Mouse (Mus musculus) mature B cell (primary cell): Measurements from ENCODE around the gene Pik3r5.

ENCODE experiments used
- in situ Hi-C: fragments of 300-500 bp; cut with MboI; formaldehyde crosslinking; loops from 2 replicates; pipeline ENCODE4 v1.14.3; 2019

The Pik3r5 gene

DNA sequence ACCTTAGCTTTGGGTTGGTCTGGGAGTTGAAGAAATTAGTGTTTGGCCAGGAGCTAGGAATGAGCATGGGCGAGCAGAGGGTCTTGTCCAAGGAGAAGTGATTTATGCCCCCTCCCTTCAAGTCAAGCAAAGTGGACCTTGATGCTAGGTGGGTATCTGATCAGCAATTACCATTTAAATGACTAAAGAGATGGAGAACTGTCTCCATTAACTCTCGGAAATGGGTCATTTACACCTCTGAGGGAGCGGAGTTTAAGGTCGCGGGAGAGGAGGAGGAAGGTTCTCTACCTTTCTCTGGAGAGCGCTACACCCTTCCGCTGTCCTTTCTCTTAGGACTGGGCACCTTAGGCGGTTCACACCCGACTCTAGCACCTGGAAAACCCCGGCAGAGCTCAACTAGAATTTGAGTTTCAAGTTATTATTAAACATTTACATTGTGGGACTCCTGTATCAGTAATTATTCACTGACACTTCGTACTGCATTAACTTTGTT, 31.1 kb upstream of the Pik3r5 start, which contains the start of gene Ntn1:
Gene Ntn1 (minus strand): TSS at position 97 of the 493 bp plus-strand sequence.
- in situ Hi-C loops: loop anchor here (25.0 kb wide), 1 partner anchor 388 kb away; no protein-coding TSS in a partner anchor

DNA sequence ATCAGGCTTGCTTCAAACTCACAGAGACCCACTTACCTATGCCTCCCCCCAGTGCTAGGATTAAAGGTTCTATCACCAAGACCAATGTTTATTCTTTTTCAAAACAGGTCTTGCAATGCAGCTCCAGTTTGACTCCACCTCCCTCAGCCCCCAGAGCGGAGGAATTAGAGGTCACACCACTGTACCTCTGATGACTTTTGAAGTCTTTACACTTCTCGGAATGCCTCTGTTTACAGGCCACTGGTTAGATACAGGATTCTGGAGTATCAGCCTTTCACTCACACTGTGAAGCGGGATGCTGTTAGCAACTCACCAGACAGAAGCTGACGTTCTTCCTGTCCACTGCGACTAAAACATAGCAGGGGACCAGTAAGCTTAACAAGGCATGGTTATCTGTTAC, 30.5 kb upstream of the Pik3r5 start:
- in situ Hi-C loops: loop anchor here (25.0 kb wide), 1 partner anchor 389 kb away; no protein-coding TSS in a partner anchor

DNA sequence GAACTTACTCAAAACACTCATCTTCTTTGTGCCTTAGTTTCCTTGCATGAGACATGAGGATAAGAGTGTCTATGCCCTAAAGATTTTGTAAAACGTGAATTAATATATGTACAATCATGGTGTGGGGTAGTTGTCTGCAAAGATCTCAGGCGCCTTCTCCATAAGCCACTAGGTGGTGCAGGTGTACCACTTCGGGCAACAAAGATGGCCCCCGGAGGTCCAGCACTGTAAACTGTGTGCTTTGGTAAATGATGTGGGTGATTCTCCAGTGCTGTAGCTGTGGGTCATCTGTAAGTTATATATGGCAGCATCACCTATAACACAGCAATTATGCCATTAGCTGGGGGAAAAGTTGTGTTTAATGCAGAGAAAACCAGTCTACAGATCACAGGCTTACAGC, 27.7 kb upstream of the Pik3r5 start:
- in situ Hi-C loops: loop anchor here (25.0 kb wide), 1 partner anchor 392 kb away; no protein-coding TSS in a partner anchor

DNA sequence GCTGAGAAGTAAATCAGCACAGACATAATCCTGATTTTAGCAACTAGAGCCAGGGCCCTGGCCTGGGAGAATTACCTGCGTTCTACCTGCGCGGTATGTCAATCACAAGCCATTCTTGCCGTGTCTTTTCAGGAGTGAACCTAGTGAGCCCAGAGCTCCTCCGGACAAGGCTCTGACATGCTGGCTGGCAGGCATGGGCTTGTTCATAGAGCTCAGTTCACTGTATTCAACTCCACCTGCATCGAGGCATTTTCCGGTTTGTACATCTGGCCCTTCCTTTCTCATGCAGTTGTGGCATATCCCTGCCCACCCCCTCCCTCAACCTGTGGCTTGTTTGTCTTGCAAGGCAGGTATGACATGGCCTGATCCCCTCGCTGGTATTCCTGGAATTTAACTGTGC, 26.3 kb upstream of the Pik3r5 start:
- in situ Hi-C loops: loop anchor here (25.0 kb wide), 1 partner anchor 393 kb away; no protein-coding TSS in a partner anchor

DNA sequence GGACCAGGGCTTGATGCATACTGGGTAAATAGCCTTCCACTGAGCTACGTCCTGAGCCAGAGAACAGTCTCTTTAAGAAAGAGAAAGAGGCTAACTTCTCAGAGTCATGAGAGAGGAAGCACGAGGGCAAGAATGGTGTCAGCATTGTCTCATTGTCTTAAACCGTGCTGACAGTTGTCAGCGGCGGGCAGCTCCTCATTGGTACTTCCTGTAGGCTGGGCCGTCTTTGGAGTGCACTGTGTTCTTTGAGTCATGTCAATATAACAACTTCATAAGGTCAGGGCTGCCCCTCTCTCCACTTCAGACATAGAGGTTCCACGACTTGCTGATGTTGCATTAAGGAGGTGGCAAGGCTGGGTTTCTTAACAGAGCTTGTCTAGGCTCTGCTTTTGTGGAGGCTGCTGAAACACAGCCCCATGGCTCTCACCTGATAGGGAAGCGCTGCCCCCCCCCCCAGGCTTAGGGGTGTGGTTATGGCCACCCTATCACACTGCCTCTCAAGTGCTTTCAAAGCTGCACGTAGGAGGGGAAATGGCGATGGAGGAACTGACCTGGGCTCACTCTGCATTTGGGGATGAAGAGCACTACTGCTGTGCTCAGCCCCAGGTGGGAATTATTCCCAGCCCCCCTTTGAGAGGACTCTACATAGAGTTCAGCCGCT, 24.5 kb upstream of the Pik3r5 start:
- in situ Hi-C loops: loop anchor here (25.0 kb wide), 1 partner anchor 395 kb away; no protein-coding TSS in a partner anchor

DNA sequence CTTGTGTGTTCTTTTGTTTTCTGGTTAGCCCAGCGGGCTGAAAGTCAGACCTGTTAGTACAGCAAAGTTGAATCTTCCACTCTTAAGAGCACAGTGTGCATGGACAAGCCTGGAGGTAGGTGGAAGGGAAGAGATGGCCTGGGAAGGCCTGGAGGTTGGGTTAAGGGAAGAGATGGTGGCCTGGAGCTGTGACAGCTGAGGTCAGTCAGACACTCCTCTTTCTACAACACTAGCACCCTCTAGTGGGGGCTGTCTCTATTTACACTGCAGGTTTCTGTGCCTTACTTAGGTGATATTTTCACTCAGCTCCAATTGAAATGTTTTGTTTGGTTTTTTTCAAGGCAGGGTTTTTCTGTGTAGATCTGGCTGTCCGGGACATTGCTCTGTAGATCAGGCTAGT, 23.8 kb upstream of the Pik3r5 start:
- in situ Hi-C loops: loop anchor here (25.0 kb wide), 1 partner anchor 396 kb away; no protein-coding TSS in a partner anchor

DNA sequence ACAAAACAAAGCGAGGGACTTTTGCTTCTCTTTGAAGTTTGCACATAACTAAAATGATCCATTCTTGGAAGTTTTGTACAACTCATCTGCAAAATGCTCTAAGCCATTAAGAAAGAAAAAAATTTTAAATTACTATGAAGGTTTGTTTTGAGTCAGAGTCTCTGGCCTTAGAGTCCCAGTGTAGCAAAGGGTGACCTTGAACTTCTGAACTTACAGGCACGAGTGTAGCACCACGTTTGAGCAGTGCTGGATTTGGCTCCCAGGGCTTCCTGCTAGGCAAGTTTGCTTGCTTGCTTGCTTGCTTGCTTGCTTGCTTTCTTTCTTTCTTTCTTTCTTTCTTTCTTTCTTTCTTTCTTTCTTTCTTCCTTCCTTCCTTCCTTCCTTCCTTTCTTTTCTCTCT, 14.9 kb upstream of the Pik3r5 start:
- in situ Hi-C loops: loop anchor here (25.0 kb wide), 1 partner anchor 405 kb away; no protein-coding TSS in a partner anchor

DNA sequence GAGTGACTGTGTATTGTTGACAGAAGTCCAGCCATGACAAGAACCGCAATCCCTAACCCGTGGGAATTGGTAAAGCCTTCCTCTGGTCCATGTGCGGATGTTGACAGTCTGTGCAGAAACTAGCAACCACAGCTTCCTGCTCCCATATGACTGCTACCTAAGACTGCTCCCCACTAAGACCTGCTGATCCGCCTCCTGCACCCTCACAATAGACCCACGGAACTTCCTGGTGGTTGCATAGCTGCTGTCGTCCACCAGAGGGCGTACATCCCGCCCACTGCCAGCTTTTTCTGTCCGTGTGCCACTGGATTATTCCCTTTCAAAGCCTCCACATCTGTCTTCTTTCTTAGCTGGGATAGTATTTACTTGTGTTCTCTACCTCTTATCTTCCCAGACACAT, 14.1 kb upstream of the Pik3r5 start:
- in situ Hi-C loops: loop anchor here (25.0 kb wide), 1 partner anchor 406 kb away; no protein-coding TSS in a partner anchor

DNA sequence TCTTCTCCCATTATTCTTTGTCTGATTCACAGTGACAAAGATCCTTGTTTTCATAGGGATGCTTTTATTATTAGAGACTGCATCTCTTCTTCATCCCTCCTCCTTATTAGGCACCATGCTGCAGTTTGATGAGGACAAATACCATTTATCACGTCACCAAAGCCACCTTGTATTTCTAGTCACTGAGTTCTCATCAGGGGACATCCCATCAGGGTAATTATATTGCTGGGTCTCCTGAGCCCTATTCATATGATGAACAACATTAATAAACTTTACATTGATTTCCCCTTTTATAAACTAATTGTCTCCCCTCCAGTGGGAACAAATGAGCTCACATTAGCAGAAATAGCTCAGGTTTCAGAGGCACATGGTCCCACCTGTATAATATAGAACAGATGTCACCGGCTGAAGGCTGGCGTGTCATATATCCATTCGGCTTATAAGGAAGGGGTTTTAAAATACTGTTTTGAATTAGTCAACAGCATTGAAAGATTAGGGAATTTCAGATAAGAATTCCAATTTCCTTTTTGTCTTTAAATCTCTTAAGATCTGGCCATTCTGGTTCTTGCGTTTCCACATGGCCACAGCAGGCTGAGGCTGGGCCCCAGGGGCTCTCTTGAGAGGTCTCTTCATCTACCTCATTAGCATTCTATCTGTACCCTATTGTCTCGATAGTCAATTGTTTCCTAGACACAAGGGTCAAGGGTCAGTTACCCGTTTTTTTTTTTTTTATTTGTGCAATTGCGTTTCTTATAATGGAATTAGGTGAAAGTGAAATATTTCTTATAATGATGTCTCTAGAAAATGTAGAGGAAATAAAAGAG, 6.2 kb upstream of the Pik3r5 start:
- in situ Hi-C loops: no loop called here

DNA sequence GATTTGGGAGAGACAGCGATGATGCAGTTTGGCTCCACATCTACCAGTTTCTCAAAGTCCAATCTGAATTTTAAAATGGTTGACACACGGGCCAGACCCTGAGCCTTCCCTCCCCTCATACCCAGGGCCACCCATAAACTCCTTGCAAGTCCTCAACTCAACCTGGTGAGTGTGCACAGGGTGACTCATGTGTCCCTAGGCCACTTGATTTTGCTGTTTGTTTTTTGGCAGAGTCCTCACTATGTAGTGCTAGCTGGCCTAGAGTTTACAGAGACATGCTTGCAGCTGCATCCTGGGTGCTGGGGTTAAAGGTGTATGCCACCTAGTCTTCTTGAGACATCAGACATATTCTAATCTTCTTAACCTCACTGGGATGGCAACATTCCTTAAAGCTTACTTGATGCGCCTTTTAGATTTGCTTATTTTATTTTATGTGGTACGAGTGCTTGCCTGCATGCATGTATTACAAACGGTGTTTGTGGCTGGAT, 4.8 kb upstream of the Pik3r5 start:
- in situ Hi-C loops: no loop called here

DNA sequence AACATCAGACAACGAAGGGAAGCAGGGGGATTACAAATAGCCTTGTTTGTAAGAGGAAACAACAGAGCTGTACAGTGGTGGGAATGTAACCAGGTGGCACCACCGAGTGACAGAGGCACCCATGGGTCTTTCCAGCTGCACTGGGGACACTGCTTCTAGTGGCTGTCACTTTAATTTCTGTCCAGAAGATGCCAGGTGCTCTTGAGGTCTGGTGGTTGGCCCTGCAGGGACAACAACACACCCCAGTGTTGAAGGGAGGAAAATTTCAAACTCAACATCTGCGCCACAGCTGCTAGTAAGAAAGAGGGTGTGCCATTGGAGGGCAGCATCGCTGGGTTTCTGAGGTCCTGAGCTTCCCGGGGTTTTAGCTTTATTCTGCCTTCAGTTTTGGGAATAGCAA, 1.3 kb upstream of the Pik3r5 start:
- in situ Hi-C loops: no loop called here

DNA sequence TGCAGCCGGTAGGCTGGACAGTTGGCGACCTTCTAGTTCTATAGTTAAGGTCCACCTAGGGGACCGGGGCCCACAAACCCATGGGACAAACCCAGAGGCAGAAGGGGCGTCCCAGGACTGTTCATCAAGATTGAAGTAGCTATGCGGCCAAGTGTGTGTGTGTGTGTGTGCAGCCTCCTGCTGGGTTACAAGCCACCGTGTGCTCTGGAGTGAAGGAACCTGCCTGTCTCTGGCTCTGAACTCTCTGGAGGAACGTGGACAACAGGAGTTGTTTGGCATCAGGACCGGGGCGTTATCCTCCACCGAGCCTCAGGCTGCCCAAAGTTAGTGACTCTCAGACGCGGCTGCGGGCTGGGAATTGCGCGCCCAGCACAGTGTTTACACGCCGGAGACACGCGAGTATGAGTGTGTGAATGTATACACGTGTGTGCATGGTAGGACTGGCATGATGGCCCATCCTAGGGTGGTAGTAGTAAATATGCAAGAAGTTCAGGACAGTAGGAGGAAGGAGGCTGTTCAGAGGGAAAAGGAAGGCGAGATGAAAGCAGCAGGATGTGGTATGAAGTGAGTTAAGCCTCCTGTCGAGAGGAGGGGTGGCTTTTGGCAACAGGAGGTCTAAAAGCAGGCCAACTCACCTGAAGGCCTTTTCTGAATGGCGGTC, 570 bp downstream of the Pik3r5 start:
- in situ Hi-C loops: no loop called here

DNA sequence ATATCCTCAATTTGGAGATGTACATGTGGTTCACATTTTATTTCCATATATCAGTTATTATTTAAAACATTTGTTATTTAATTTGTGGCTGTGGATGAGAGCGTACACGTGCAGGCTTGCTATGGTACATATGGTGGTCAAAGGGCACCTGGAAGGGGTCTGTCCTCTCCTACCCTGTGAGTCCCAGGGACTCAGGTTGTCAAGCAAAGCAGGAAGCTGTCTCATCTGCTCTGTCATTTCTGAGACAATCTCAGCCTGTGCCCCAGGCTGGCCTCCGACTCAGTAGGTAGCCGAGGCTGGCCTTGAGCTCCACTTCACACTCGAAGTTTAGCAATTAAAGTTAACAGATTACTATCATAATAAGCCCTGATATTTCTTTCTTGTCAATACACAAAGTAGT, 1.6 kb downstream of the Pik3r5 start:
- in situ Hi-C loops: no loop called here

DNA sequence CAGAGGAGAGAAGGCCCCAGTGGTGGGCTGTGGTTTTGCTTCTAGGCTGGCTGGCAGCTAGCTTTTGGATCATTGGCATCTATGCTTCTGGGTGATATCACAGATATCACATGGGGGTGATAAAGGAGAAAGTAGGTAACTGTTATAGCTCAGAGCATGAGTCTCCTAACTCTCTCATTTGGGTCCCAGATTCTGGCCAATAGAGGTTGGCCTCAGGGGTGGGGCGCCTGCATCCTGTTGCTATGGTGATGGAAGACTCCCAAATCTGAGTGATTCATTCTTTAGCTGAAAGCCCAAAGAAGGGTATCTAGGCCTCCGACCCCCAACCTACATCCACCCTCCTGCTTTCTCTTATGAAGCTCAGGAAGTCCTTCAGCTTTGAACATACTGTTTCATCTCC, 2.8 kb downstream of the Pik3r5 start:
- in situ Hi-C loops: no loop called here

DNA sequence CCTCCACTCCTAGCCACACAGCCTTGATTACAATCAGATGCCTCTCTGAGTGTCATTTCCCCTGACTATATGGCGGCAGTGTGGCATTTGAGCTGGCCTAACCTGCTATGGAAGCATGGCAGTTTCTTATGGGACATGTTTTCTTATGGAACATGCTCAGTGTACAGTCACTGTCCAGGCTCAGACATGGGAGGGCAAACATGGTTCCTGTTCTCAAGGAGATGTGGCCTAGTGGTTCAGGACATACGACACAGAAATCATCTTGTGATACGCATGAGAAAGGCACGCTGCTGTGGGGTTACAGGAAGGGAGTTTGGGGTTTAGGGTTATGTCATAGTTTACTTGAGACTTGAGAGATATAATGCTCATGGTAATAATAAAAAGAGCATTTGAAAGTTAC, 3.7 kb downstream of the Pik3r5 start:
- in situ Hi-C loops: no loop called here

DNA sequence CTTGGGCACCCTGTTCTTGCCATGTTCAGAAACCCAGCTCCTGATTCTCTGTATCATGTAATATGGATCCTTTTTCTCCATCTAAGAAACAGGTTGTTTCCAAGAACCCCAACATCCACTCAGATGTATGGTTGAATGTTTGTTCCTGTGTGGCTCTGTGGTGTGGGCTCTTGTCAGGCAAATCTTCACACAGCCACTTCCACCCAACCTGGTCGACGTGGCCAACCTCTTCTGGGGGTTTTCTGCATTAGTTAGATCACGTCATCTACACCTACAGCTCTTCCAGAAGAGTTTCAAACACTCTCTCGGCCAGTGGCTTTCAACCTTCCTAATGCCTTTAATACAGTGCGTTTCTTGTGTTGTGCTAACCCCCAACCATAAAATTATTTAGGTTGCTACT, 4.5 kb downstream of the Pik3r5 start:
- in situ Hi-C loops: no loop called here

DNA sequence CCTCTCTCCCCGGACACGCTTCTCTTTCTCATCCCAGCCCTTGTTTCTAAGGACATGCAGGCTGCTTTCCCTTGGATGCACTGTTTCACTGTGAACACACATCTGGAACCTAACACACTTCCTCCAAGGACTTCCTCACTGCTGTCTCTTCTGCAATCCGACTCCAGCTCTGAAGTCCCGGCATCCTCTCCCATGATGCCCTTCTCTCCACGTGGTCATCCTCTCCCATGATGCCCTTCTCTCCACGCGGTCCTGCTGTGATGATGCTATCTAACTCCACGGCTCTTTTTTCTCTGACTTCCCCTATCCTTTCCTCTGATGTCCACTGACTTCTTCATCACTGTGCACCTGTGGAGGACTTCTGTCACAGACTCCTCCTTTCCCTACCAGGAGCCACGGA, 8.2 kb downstream of the Pik3r5 start:
- in situ Hi-C loops: no loop called here

DNA sequence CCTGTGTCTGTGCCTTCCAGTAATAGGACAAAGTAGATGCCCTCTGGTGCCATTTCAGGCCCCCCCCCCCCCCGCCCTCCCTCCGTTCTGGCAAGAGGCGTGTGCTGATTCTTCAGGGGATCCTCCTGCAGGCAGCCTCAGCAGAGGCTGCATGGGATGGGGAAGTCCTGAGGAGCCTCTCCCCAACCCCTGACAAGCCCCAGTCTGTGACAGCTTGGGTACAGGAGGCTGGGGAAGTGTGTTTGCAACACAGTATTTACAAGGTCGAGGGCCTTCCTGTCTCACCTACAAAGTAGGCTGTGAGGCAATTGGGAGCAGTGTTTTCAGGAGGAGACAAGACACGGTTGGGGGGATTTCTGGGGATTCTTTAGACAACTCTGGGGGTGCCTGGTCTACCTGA, 9.0 kb downstream of the Pik3r5 start:
- in situ Hi-C loops: no loop called here

DNA sequence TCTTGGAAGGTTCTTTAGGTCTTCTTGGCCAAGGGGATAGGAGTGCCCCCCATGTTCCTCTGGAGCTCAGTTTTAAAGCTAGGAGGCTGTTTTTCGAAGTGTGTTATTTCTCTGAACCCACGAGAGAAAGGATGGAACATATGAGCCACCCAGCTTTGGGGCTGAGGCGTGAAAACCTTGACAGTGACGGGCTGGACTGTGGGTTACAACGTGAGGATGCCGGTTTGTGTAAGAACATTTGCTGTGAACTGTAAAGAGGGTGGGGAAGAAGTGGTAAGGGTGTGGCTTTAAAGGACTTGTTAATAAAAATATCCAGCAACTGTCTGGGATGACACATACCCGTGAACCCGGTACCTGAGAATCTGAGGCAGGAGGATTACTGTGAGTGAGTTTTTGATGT, 10.4 kb downstream of the Pik3r5 start:
- in situ Hi-C loops: no loop called here

DNA sequence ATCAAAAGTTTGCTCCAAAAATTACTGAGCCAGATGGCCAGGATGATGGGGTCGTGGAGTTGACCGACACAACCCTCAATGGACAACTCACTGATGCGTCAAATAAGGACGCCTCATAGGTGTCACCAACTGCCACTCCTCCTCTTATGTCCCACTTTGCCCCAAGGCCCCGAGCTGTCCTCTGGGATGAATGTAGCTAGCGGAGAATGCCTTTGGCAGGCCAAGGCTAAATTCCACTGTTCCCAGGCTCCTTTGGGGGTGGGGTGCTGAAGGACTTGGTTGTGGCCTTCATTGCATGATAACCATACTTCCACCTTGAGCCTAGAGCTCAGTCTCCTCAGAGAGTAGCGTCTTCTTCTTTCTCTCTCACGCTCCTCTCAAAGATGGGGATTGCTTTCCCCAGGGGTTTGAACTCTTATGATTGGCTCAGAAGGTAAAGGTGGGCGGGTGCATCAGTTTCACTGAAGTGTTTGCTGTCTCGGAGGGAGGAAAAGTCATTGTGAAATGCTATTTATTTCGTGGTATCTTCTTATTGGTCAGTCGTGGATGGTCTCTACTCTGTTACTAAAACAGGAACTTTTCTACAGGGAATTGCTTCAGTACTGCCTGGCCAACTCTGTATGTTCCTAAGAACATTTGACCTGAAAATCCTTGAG, 11.2 kb downstream of the Pik3r5 start:
- in situ Hi-C loops: no loop called here

DNA sequence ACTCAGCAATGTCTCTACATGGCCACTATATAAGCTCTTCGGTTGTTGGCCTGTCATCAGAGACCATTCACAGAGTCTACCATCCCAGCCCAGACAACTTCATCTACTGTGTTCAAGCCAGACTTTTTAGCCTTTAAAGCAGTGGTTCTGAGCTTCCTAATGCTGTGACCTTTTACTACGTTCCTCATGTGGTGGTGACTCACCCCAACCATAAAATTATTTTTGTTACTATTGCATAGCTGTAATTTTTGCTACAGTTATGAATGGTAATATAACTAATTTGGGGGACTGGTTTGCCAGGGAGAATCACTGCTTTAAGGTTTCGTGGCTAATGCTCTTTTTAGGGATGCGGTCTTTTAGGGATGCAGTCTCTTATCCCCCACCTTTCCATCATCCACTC, 14.0 kb downstream of the Pik3r5 start:
- in situ Hi-C loops: no loop called here
